16 mouse cellular contexts compared by ENCODE assay signal in the genomic region with DNA sequence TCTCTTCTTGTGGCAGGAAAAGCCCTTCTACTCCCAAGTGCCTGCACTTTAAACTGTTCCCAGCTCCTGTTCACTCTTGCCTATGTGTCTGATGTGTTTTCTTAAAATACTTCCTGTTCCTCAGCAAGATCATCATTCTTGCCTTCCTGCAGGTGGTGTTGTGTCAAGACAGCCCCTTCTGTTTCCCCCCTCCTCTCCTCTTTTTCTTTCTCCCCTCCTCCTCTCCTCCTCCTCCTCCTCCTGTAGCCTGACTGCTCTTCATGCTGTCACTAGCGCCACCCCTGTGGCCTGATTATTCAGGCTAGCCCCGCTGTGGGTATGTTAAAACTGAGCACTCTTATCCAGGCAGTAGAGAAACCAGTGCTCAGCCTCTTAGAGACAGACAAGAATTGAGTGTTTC.
DNase-seq lines count a peak whose midpoint lies in the region; ATAC-seq and TF ChIP-seq lines count a peak whose summit lies in the region.
"Had no signal": no experiment of that assay in that cellular context is flagged by ENCODE, and none has a peak within 500 bp of the region (broad histone marks: within the 10 kb centered on the region; RNA-seq: fewer than 3 reads in every experiment).

No protein-coding gene starts in this region.

- peak overlapping the region; percentile 74 for H3K27ac ChIP-seq in CH12.LX (ENCODE audit: insufficient read depth, low read depth)
- peak overlapping the region; percentile 85 for H3K27ac ChIP-seq in liver, embryonic 14.5 days
- H3K27ac ChIP-seq: forebrain, embryonic 13.5 days; hindbrain, embryonic 10.5 days; kidney, embryonic 15.5 days; stomach, postnatal 0 days had no signal

- 15% methylated on average over 2 of the region's 2 CpGs for WGBS in liver, embryonic 14.5 days (ENCODE audit: insufficient replicate concordance)

- H3K36me3 ChIP-seq in CH12.LX (replicated peaks in 1 of 2; ENCODE audit: control insufficient read depth in 1 of 2, insufficient read depth in 1 of 2, low read length in 1 of 2): peaks cover 49 to 77% of the 10 kb centered on the region in 2 experiments
- H3K36me3 ChIP-seq in liver, embryonic 14.5 days (replicated peaks; ENCODE audit: control insufficient read depth, insufficient read depth, low read depth): no peaks in the 10 kb centered on the region; the same call in none of the 2 replicates

- dilution Hi-C loops in CH12.LX (cut with MboI; ENCODE audit: extremely low pct_ligation_motif_present, extremely low pct_unique_long_range_greater_than_20kb, low sequenced_read_pairs): no loop called here

- DNase-seq in frontal cortex, postnatal 36 days (ENCODE audit: low spot score in 2 of 2): no peak
- peak; percentile 75 for DNase-seq in CH12.LX (ENCODE audit: extremely low read depth)
- DNase-seq in liver, embryonic 14.5 days (ENCODE audit: low read depth in 3 of 3, low spot score in 3 of 3): no peak
- peak; percentile 68 for DNase-seq in thymus, postnatal 14 days
- DNase-seq in adrenal gland, postnatal 36 days: no peak
- no peak for DNase-seq in B cell, adult 2 months
- DNase-seq: cerebellum, adult 9-11 months; gastrocnemius, postnatal 36 days; kidney, postnatal 4 days; lung, adult 2 months; lung, postnatal 36 days had no signal

- H3K4me2 ChIP-seq in CH12.LX (ENCODE audit: insufficient read depth, low read depth, poor library complexity, severe bottlenecking): no peak overlapping the region; the same call in 1 of the 2 replicates
- peak overlapping the region; percentile 52 for H3K4me2 ChIP-seq in liver, embryonic 14.5 days (ENCODE audit: low read depth)
- H3K4me2 ChIP-seq: forebrain, embryonic 13.5 days; kidney, embryonic 15.5 days had no signal

- H3K4me1 ChIP-seq in CH12.LX (ENCODE audit: control insufficient read depth in 1 of 2, insufficient read depth in 2 of 2): peaks cover 57 to 96% of the 10 kb centered on the region in 2 experiments
- H3K4me1 ChIP-seq in liver, embryonic 14.5 days (replicated peaks; ENCODE audit: control insufficient read depth in 2 of 2, insufficient read depth in 2 of 2, low read length in 1 of 2): peaks cover 26 to 35% of the 10 kb centered on the region in 2 experiments
- H3K4me1 ChIP-seq: forebrain, embryonic 13.5 days; kidney, embryonic 15.5 days had no signal

- TF ChIP-seq EP300 in CH12.LX (IDR thresholded peaks at IDR 0.05; ENCODE audit: low read length): no peak
- no peak for TF ChIP-seq EP300 in liver, embryonic 14.5 days (IDR thresholded peaks at IDR 0.05; ENCODE audit: low read depth)

- TF ChIP-seq RAD21 in CH12.LX (IDR thresholded peaks at IDR 0.05; ENCODE audit: low read depth, low read length): no peak; the same call in 1 of the 2 replicates

- H3K9ac ChIP-seq in CH12.LX (ENCODE audit: insufficient read depth, low read depth): no peak overlapping the region
- H3K9ac ChIP-seq in liver, embryonic 14.5 days (replicated peaks): peak overlapping the region; percentile 56; the same call in 1 of the 2 replicates
- H3K9ac ChIP-seq: forebrain, embryonic 13.5 days; kidney, embryonic 15.5 days had no signal

- TF ChIP-seq CTCF in CH12.LX (conservative IDR thresholded peaks at IDR 0.05 in 1 of 2, IDR thresholded peaks at IDR 0.05 in 1 of 2; ENCODE audit: low read depth in 2 of 2, low read length in 2 of 2): peak in 1 of 2 experiments; percentile 37; a peak in 1 of 4 replicates
- 0 out of 2 replicates have a peak, but pooled peaks have one; percentile 18 for TF ChIP-seq CTCF in liver, embryonic 14.5 days (IDR thresholded peaks at IDR 0.05; ENCODE audit: low read depth)

- no peak for TF ChIP-seq POLR2A in CH12.LX (IDR thresholded peaks at IDR 0.05; ENCODE audit: low read depth, low read length)

- ATAC-seq in frontal cortex, adult (ENCODE audit: low TSS enrichment): peak; percentile 55; the same call in 1 of the 2 replicates
- no peak for ATAC-seq in liver, embryonic 14.5 days (ENCODE audit: insufficient read depth)
- ATAC-seq: forebrain, embryonic 13.5 days had no signal

- no peaks in the 10 kb centered on the region for H3K9me3 ChIP-seq in CH12.LX (replicated peaks; ENCODE audit: low read length)
- no peaks in the 10 kb centered on the region for H3K9me3 ChIP-seq in liver, embryonic 14.5 days (ENCODE audit: control insufficient read depth, low read length)
- H3K9me3 ChIP-seq: forebrain, embryonic 13.5 days; hindbrain, embryonic 10.5 days; kidney, embryonic 15.5 days had no signal

- peaks cover 65% of the 10 kb centered on the region for H3K79me2 ChIP-seq in CH12.LX (replicated peaks; ENCODE audit: control insufficient read depth, extremely low read depth, insufficient read depth, poor library complexity, severe bottlenecking)

- H3K4me3 ChIP-seq in CH12.LX (replicated peaks in 1 of 3; ENCODE audit: low read depth in 2 of 3, low read length in 2 of 3, poor library complexity in 1 of 3): no peak overlapping the region
- no peak overlapping the region for H3K4me3 ChIP-seq in liver, embryonic 14.5 days (ENCODE audit: insufficient read depth in 1 of 2, low read depth in 2 of 2, low read length in 2 of 2)
- H3K4me3 ChIP-seq: forebrain, embryonic 13.5 days; hindbrain, embryonic 10.5 days; kidney, embryonic 15.5 days had no signal

- no peaks in the 10 kb centered on the region for H3K27me3 ChIP-seq in CH12.LX (replicated peaks)
- no peaks in the 10 kb centered on the region for H3K27me3 ChIP-seq in liver, embryonic 14.5 days (ENCODE audit: control insufficient read depth, insufficient read depth, low read length)
- H3K27me3 ChIP-seq: forebrain, embryonic 13.5 days; kidney, embryonic 15.5 days had no signal

- in situ Hi-C loops in CH12.LX (cut with MboI; ENCODE audit: low pct_ligation_motif_present, low pct_unique_long_range_greater_than_20kb, low sequenced_read_pairs): no loop called here

TF ChIP-seq in CH12.LX, 34 proteins besides CTCF, POLR2A, EP300 and RAD21:
- TF ChIP-seq SMC3 (IDR thresholded peaks at IDR 0.05; ENCODE audit: low read depth, low read length): peak; percentile 14; the same call in 1 of the 2 replicates
- no peak for TF ChIP-seq TBP (conservative IDR thresholded peaks at IDR 0.05; ENCODE audit: low read depth, low read length)
- peak; percentile 33; the same call in 1 of the 2 replicates for TF ChIP-seq TCF12 (IDR thresholded peaks at IDR 0.05; ENCODE audit: low read depth, low read length)
- TF ChIP-seq USF2 (conservative IDR thresholded peaks at IDR 0.05; ENCODE audit: low read depth, low read length): no peak
- TF ChIP-seq MYC (IDR thresholded peaks at IDR 0.05; ENCODE audit: low read depth, low read length): no peak
- no peak for TF ChIP-seq SIN3A (IDR thresholded peaks at IDR 0.05; ENCODE audit: low read length)
- TF ChIP-seq ELF1 (IDR thresholded peaks at IDR 0.05; ENCODE audit: low read depth, low read length): peak; percentile 56; the same call in 1 of the 2 replicates
- no peak for TF ChIP-seq RCOR1 (conservative IDR thresholded peaks at IDR 0.05; ENCODE audit: low read depth, low read length)
- TF ChIP-seq E2F4 (IDR thresholded peaks at IDR 0.05; ENCODE audit: insufficient replicate concordance, low read depth, low read length): no peak
- TF ChIP-seq MAZ (IDR thresholded peaks at IDR 0.05; ENCODE audit: low read depth, low read length): 0 out of 2 replicates have a peak, but pooled peaks have one; percentile 71
- TF ChIP-seq HCFC1 (IDR thresholded peaks at IDR 0.05; ENCODE audit: low read depth, low read length): no peak
- peak; percentile 56; the same call in 1 of the 2 replicates for TF ChIP-seq MEF2A (IDR thresholded peaks at IDR 0.05; ENCODE audit: borderline replicate concordance, low read depth, low read length)
- TF ChIP-seq JUND (conservative IDR thresholded peaks at IDR 0.05; ENCODE audit: low read depth, low read length): no peak
- TF ChIP-seq NELFE (IDR thresholded peaks at IDR 0.05; ENCODE audit: low read depth, low read length): no peak
- no peak for TF ChIP-seq JUN (IDR thresholded peaks at IDR 0.05; ENCODE audit: insufficient read depth, low read depth, low read length)
- no peak for TF ChIP-seq USF1 (IDR thresholded peaks at IDR 0.05; ENCODE audit: low read depth, low read length)
- no peak for TF ChIP-seq ZNF384 (IDR thresholded peaks at IDR 0.05; ENCODE audit: low read depth, low read length)
- no peak for TF ChIP-seq IRF4 (IDR thresholded peaks at IDR 0.05; ENCODE audit: low read depth, low read length)
- no peak for TF ChIP-seq ZKSCAN1 (IDR thresholded peaks at IDR 0.05; ENCODE audit: borderline replicate concordance, low read depth, low read length)
- TF ChIP-seq POLR2AphosphoS2 (IDR thresholded peaks at IDR 0.05; ENCODE audit: low read depth, low read length): no peak
- TF ChIP-seq MXI1 (IDR thresholded peaks at IDR 0.05; ENCODE audit: low read depth, low read length): no peak
- peak; percentile 46 for TF ChIP-seq ETS1 (conservative IDR thresholded peaks at IDR 0.05; ENCODE audit: low read depth, low read length)
- no peak for TF ChIP-seq ZMIZ1 (IDR thresholded peaks at IDR 0.05; ENCODE audit: low read depth, low read length)
- no peak for TF ChIP-seq BHLHE40 (IDR thresholded peaks at IDR 0.05; ENCODE audit: low read depth, low read length)
- TF ChIP-seq CHD2 (IDR thresholded peaks at IDR 0.05; ENCODE audit: low read length): no peak
- TF ChIP-seq MAFK (IDR thresholded peaks at IDR 0.05; ENCODE audit: insufficient replicate concordance, low read length): no peak

Comparison
In these comparisons a context has a peak if more than half of its experiments do, and no peak if none do; other contexts are left out.
1. DNase-seq: peak in CH12.LX (single experiment) and thymus, postnatal 14 days (single experiment); none in frontal cortex, postnatal 36 days (0 of 2), liver, embryonic 14.5 days (0 of 3), adrenal gland, postnatal 36 days (0 of 2) and B cell, adult 2 months (0 of 2).